Mouse (Mus musculus) midbrain, embryonic 13.5 days (tissue): ENCODE data around the gene Napepld. TPM values are rescaled to one million over a fixed set of nuclear protein-coding genes. Genes with fewer than 3 reads are reported as not detected.
"Not testable (repeated sequence)": the region's sequence is repeated elsewhere in the genome, so short reads cannot be mapped to it uniquely, and the experiment has no call there.

Experiments used
- ATAC-seq: fragments of 200-750 bp; cut with Nextera tagmentation; 2 replicates; pipeline ENCODE4 v1.8.0; 2017; ENCODE audit warnings: mild to moderate bottlenecking, moderate TSS enrichment, moderate library complexity
- H3K27ac ChIP-seq: fragments of 300-500 bp; sonication (generic); 2 replicates; pipeline ENCODE4 v1.5.1; 2015; ENCODE audit warnings: inconsistent platforms, mild to moderate bottlenecking, moderate library complexity
- H3K27me3 ChIP-seq: fragments of 300-500 bp; sonication (generic); 2 replicates; pipeline ENCODE4 v1.6.1; 2015; ENCODE audit warnings: mild to moderate bottlenecking, inconsistent platforms
- H3K36me3 ChIP-seq: fragments of 300-500 bp; sonication (generic); 2 replicates; pipeline ENCODE4 v1.6.1; 2015; ENCODE audit warnings: mild to moderate bottlenecking, inconsistent platforms
- H3K4me1 ChIP-seq: fragments of 300-500 bp; sonication (generic); replicated peaks from 2 replicates; pipeline ENCODE4 v1.6.1; 2015; ENCODE audit warnings: inconsistent platforms
- H3K4me2 ChIP-seq: fragments of 300-500 bp; sonication (generic); replicated peaks from 2 replicates; pipeline ENCODE4 v1.6.1; 2015; ENCODE audit warnings: moderate library complexity, mild to moderate bottlenecking, inconsistent platforms
- H3K4me3 ChIP-seq: fragments of 300-500 bp; sonication (generic); replicated peaks from 2 replicates; pipeline ENCODE4 v1.5.1; 2015; ENCODE audit warnings: mild to moderate bottlenecking, inconsistent platforms
- H3K9ac ChIP-seq: fragments of 300-500 bp; sonication (generic); replicated peaks from 2 replicates; pipeline ENCODE4 v1.6.1; 2015; ENCODE audit warnings: mild to moderate bottlenecking, inconsistent platforms
- H3K9me3 ChIP-seq: fragments of 300-500 bp; sonication (generic); 2 replicates; pipeline ENCODE4 v1.6.1; 2016; ENCODE audit warnings: mild to moderate bottlenecking, inconsistent platforms
- WGBS: fragments of 180-500 bp; shearing (Covaris S2); methylation state at CpG from one replicate; pipeline ENCODE4 v1.1.7; 2015; 5-methylcytosine and 5-hydroxymethylcytosine counted together
- polyA plus RNA-seq: library from polyadenylated mRNA; unstranded; fragments of >200 nt; fragmentation: Nextera tagmentation; extraction: Ambion mirVana; gene quantifications from 2 replicates; pipeline ENCODE4 v1.2.1, GENCODE M21; 2015

The Napepld gene
- polyA plus RNA-seq, 1 experiment from 2014 or later: 5.4 TPM

DNA sequence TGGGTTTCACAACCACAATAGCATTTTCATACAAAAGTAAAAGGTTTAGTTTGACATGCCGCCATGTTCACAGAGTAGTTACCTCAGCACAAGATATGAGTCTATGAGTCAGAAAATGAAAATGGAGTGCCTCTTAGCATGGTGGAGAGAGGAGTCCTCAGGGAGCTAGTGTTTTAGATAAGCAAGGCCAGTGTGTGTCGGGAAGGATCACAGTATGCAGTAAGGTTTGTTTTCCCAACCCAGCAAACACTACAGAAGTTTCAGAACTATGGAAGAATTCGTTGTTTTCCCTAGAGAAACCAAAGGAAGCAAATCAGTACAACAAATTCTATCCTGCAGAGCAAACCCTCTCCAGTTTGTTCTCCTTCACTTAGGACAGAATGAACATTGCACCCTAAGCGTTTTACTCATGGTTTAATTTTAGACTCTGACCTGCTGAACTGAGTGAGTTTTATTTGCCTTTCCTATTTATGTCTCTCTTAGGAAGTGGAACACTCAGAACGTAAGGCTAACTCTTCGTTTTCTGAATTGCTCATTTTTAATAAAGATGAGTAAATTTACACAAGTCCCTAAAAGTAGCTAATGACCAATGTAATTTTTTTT lies 1.8 kb upstream of the Napepld start:
- Histone ChIP-seq H3K4me3 (no peak overlapping the region), H3K4me2 (no peak overlapping the region), H3K4me1 (peaks cover 9% of the 10 kb centered on the region; the same call in 1 of the 2 replicates), H3K9ac (no peak overlapping the region), H3K27ac (no peak overlapping the region), H3K27me3 (no peaks in the 10 kb centered on the region), H3K9me3 (no peaks in the 10 kb centered on the region), H3K36me3 (no peaks in the 10 kb centered on the region)
- ATAC-seq: no peak
- WGBS: 87% methylated on average over 6 of the region's 6 CpGs

DNA sequence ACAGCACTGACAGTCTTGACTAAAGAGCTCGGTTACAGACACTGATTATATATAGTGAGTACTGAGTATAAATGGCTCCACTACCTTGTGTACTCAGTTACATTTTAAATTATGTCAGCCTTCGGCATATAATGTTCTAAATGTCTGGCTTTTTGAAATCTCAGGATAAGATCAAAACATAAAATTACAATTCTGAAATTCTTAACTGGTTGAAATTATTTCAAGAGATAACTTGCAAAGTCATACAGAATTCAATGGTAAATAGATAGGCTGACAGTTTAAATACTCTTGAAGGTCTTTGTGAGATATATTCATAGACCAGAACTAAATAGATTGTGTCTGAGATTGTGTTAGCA lies 791 bp upstream of the Napepld start:
- H3K36me3 ChIP-seq: no peaks in the 10 kb centered on the region
- H3K4me3 ChIP-seq: peak overlapping the region; percentile 67
- 57% methylated on average over 2 of the region's 2 CpGs for WGBS
- no peaks in the 10 kb centered on the region for H3K9me3 ChIP-seq
- H3K27ac ChIP-seq: peak overlapping the region; percentile 98
- peak overlapping the region; percentile 61 for H3K4me2 ChIP-seq
- ATAC-seq: no peak
- H3K27me3 ChIP-seq: no peaks in the 10 kb centered on the region
- peaks cover 11% of the 10 kb centered on the region; the same call in 1 of the 2 replicates for H3K4me1 ChIP-seq
- peak overlapping the region; percentile 83 for H3K9ac ChIP-seq

DNA sequence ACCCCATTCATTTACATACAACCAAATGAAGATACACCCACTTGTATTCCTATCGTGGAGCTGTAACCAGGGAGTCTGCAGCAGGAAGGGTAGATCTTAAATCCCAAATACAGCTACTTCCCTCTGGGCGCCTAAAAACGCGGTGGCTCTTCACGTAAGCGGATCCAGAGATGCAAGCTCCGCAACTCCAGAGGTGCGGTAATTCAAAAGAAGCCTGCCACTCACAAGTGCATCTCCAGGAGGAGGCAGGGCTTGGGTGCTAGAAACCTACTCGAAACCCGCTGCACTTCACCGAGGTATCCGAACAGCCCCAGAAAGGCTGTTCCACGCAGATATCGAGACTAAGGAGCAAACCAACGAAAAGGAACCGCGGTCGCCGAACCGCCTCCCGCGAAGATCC lies 262 bp downstream of the Napepld start:
- WGBS: under 1% methylated on average over 22 of the region's 22 CpGs
- peak; percentile 87 for ATAC-seq
- Histone ChIP-seq H3K9me3 (no peaks in the 10 kb centered on the region), H3K4me1 (peaks cover 11% of the 10 kb centered on the region; the same call in 1 of the 2 replicates), H3K36me3 (no peaks in the 10 kb centered on the region), H3K27me3 (no peaks in the 10 kb centered on the region), H3K4me2 (peak overlapping the region; percentile 61), H3K27ac (peak overlapping the region; percentile 98), H3K9ac (peak overlapping the region; percentile 83), H3K4me3 (peak overlapping the region; percentile 67)

- H3K27ac ChIP-seq: no peak overlapping the region
- 8% methylated on average over 10 of the region's 10 CpGs for WGBS
- peak overlapping the region; percentile 83 for H3K9ac ChIP-seq
- peak overlapping the region; percentile 67 for H3K4me3 ChIP-seq
- no peak for ATAC-seq
- H3K4me1 ChIP-seq: peaks cover 11% of the 10 kb centered on the region; the same call in 1 of the 2 replicates
- no peaks in the 10 kb centered on the region for H3K36me3 ChIP-seq
- no peaks in the 10 kb centered on the region for H3K9me3 ChIP-seq
- no peaks in the 10 kb centered on the region for H3K27me3 ChIP-seq
- peak overlapping the region; percentile 61 for H3K4me2 ChIP-seq
These were observed 849 bp downstream of the Napepld start for GRCm38 (mm10) chr5:21700272-21700821.

- H3K4me2 ChIP-seq: peak overlapping the region; percentile 45
- H3K4me3 ChIP-seq: peak overlapping the region; percentile 25
- not testable (repeated sequence) for ATAC-seq, H3K27me3 ChIP-seq, H3K9me3 ChIP-seq, H3K36me3 ChIP-seq, H3K9ac ChIP-seq, H3K27ac ChIP-seq
- 90% methylated on average over 3 of the region's 3 CpGs for WGBS
- H3K4me1 ChIP-seq: peaks cover 11% of the 10 kb centered on the region; the same call in 1 of the 2 replicates
These were observed 1.6 kb downstream of the Napepld start for GRCm38 (mm10) chr5:21699555-21699954.

GRCm38 (mm10) chr5:21694854-21695490 lies 6.2 kb downstream of the Napepld start:
- no peak overlapping the region for H3K27ac ChIP-seq
- no peak overlapping the region for H3K9ac ChIP-seq
- WGBS: 93% methylated on average over 3 of the region's 3 CpGs
- H3K9me3 ChIP-seq: no peaks in the 10 kb centered on the region
- H3K4me2 ChIP-seq: no peak overlapping the region
- no peak overlapping the region for H3K4me3 ChIP-seq
- no peaks in the 10 kb centered on the region for H3K27me3 ChIP-seq
- H3K4me1 ChIP-seq: peaks cover 7% of the 10 kb centered on the region; the same call in 1 of the 2 replicates
- ATAC-seq: no peak
- H3K36me3 ChIP-seq: no peaks in the 10 kb centered on the region

- no peaks in the 10 kb centered on the region for H3K9me3 ChIP-seq
- 82% methylated on average over 3 of the region's 3 CpGs for WGBS
- no peak overlapping the region for H3K9ac ChIP-seq
- no peak overlapping the region for H3K4me2 ChIP-seq
- no peak overlapping the region for H3K27ac ChIP-seq
- H3K4me3 ChIP-seq: no peak overlapping the region
- no peaks in the 10 kb centered on the region for H3K27me3 ChIP-seq
- peaks cover 9% of the 10 kb centered on the region; the same call in 1 of the 2 replicates for H3K36me3 ChIP-seq
- no peak for ATAC-seq
- H3K4me1 ChIP-seq: peaks cover 4% of the 10 kb centered on the region; the same call in 1 of the 2 replicates
These were observed 7.8 kb downstream of the Napepld start for GRCm38 (mm10) chr5:21693372-21693870.

DNA sequence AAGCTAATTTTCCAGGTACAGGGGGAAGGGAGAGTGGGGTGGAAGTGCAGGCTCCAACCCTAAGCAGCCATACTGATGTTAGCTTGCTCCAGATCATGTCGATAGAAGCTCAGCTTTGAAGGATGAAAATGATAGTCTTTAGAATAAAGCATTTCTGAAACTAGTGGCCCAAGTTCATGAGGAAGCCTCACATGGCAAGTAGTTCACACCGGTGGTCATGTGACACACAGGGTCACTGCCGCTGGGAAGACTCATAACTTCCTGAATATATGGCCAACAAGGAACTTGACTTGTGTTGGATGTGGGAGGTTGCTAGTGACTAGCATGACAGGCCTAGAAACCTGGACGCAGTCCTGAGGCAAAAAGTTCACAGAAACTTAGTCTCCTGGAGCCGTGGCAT lies 9.0 kb downstream of the Napepld start:
- Histone ChIP-seq H3K4me2 (no peak overlapping the region), H3K27ac (no peak overlapping the region), H3K27me3 (no peaks in the 10 kb centered on the region), H3K4me3 (no peak overlapping the region), H3K9ac (no peak overlapping the region), H3K4me1 (no peaks in the 10 kb centered on the region), H3K9me3 (no peaks in the 10 kb centered on the region), H3K36me3 (peaks cover 9% of the 10 kb centered on the region; the same call in 1 of the 2 replicates)
- no peak for ATAC-seq
- 94% methylated on average over 5 of the region's 5 CpGs for WGBS

DNA sequence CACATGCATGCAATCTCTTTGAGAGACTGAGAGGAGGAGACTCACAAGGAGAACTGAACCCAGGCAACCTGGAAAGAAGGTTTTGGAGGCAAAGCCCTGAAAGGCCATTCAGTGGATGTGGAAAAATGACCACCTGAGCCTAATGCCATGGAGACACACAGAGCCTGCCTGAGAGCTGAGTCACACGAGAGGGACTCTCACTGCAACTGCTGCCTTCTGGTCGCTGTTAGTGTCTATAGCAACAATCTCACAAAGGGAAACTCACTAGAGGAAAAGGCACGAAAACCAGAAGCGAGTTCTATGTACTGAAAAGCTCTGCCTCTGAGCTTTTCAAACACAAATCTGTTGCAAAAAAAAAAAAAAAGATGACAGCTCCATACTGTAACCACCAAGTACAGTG lies 14.2 kb downstream of the Napepld start:
- ATAC-seq: no peak
- Histone ChIP-seq H3K9me3 (0 out of 2 replicates have a peak, but pooled peaks cover 2% of the 10 kb centered on the region), H3K9ac (no peak overlapping the region), H3K4me2 (no peak overlapping the region), H3K27me3 (no peaks in the 10 kb centered on the region), H3K36me3 (peaks cover 22% of the 10 kb centered on the region; the same call in 1 of the 2 replicates), H3K27ac (no peak overlapping the region), H3K4me1 (no peaks in the 10 kb centered on the region), H3K4me3 (no peak overlapping the region)
- WGBS: 66% methylated on average over 4 of the region's 4 CpGs

- Histone ChIP-seq H3K36me3 (peaks cover 22% of the 10 kb centered on the region; the same call in 1 of the 2 replicates), H3K27ac (no peak overlapping the region), H3K4me1 (no peaks in the 10 kb centered on the region), H3K9ac (no peak overlapping the region), H3K9me3 (0 out of 2 replicates have a peak, but pooled peaks cover 2% of the 10 kb centered on the region), H3K27me3 (no peaks in the 10 kb centered on the region), H3K4me3 (no peak overlapping the region), H3K4me2 (no peak overlapping the region)
- no peak for ATAC-seq
- 77% methylated on average over 10 of the region's 10 CpGs for WGBS
These were observed 16.2 kb downstream of the Napepld start for GRCm38 (mm10) chr5:21685001-21685400.

DNA sequence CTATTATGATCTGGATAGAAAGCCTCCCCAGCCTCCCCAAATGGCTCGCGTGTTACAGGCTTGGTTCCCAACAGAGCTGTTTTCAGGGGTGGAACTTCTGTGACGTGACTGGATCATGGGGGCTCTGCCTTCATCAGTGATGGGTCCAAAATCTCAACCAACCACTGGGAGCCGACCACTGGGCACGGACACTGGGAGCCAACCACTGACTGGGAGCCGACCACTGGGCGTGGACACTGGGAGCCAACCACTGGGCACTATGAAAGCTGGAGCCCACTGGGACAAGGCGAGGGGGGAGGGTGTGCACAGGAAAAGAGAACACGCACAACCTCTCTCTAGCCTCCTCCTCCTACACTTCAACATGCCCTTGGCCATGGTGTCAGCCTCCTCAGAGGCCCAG lies 17.4 kb downstream of the Napepld start:
- H3K9ac ChIP-seq: no peak overlapping the region
- ATAC-seq: no peak
- H3K9me3 ChIP-seq: 0 out of 2 replicates have a peak, but pooled peaks cover 2% of the 10 kb centered on the region
- no peak overlapping the region for H3K27ac ChIP-seq
- no peak overlapping the region for H3K4me2 ChIP-seq
- H3K36me3 ChIP-seq: peaks cover 17% of the 10 kb centered on the region; the same call in 1 of the 2 replicates
- 95% methylated on average over 9 of the region's 9 CpGs for WGBS
- H3K4me1 ChIP-seq: no peaks in the 10 kb centered on the region
- no peak overlapping the region for H3K4me3 ChIP-seq
- H3K27me3 ChIP-seq: no peaks in the 10 kb centered on the region

DNA sequence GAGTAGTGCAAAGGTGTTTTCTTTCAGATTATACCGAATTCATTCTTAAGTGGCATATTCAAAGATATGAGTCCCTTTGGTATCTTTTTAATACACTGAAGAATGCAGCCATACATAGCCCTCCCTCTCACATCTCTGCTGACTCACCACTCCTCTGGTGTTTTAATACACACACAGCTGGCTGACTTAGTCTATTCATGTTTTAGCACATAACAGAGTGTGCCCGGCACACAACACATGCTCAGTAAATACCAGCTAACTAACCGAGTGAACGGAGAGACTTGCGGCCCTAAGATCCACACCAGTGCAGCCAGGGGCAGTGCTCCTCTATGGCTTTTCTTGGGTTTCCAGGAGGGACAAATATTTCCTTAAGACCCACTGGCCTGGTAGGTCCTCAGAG lies 20.3 kb downstream of the Napepld start:
- Histone ChIP-seq H3K36me3 (peaks cover 23% of the 10 kb centered on the region), H3K4me3 (no peak overlapping the region), H3K9ac (no peak overlapping the region), H3K4me1 (no peaks in the 10 kb centered on the region), H3K9me3 (0 out of 2 replicates have a peak, but pooled peaks cover 2% of the 10 kb centered on the region), H3K27ac (no peak overlapping the region), H3K27me3 (no peaks in the 10 kb centered on the region), H3K4me2 (no peak overlapping the region)
- 91% methylated on average over 5 of the region's 5 CpGs for WGBS
- no peak for ATAC-seq
